Mouse (Mus musculus): ENCODE measurements at regions not wholly inside any gene's neighbourhood (a gene's known extent, or its start where the extent isn't known, plus 50 kb on each side); places are given as distances from the start of the nearest gene placed in this dataset.

DNA sequence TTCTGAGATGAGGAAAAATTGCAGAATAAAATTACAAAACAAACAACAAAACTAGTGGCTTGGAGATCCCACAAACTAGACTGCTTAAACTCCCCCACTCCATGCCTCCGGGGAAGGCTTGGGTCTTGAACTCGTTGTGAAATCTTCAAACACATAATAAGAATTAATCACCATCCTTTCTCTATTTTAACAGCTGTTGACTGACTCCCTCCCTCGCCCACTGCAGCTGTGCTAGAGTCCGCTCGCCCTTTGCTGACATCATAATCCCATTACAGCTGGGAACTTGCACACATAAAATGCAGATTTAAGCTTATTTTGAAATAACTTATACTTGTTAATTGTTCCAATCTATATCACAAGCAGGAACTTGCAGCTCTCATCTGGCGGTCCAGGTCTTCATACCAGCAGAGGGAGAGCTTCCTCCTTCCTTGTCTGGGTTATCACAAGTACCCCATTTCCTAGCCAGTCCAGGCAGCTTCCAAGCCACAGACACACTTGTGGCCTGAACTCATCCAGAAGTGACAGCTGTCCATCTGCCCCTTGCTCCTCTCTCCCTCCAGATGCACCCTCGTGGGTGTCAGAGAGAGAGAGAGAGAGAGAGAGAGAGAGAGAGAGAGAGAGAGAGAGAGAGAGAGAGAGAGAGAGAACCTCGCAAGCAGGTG lies 332.9 kb upstream of the Mki67 start:
- H3K36me3 ChIP-seq (ENCODE audit: control insufficient read depth, insufficient read depth, low read length), result no peaks in the 10 kb centered on the region
- H3K4me3 ChIP-seq (ENCODE audit: insufficient read depth, low read depth, low read length), result no peak overlapping the region
- no peak for DNase-seq (ENCODE audit: extremely low read depth, low read depth, low spot score)
- no peaks in the 10 kb centered on the region for H3K79me2 ChIP-seq (ENCODE audit: control insufficient read depth, insufficient read depth, low read length)
- no peaks in the 10 kb centered on the region for H3K27me3 ChIP-seq (ENCODE audit: control insufficient read depth, insufficient read depth, low read length)
- H3K4me1 ChIP-seq (ENCODE audit: control insufficient read depth, insufficient read depth, low read length), result no peaks in the 10 kb centered on the region
- no peak overlapping the region for H3K9ac ChIP-seq (ENCODE audit: low read depth, low read length)
- no peak for TF ChIP-seq CTCF (IDR thresholded peaks at IDR 0.05; ENCODE audit: low read depth, low read length)
- no peak for TF ChIP-seq POLR2A (IDR thresholded peaks at IDR 0.05; ENCODE audit: extremely low read depth, insufficient read depth, low read length)
- WGBS, result 66% methylated on average over 8 of the region's 8 CpGs
- H3K27ac ChIP-seq (replicated peaks; ENCODE audit: insufficient read depth, low read depth, low read length), result no peak overlapping the region

- WGBS, result 46% methylated on average over 4 of the region's 4 CpGs
- no peak for DNase-seq (ENCODE audit: extremely low read depth, low read depth, low spot score)
- no peaks in the 10 kb centered on the region for H3K36me3 ChIP-seq (ENCODE audit: control insufficient read depth, insufficient read depth, low read length)
- H3K4me3 ChIP-seq (ENCODE audit: insufficient read depth, low read depth, low read length), result no peak overlapping the region
- no peak overlapping the region for H3K27ac ChIP-seq (replicated peaks; ENCODE audit: insufficient read depth, low read depth, low read length)
- H3K27me3 ChIP-seq (ENCODE audit: control insufficient read depth, insufficient read depth, low read length), result no peaks in the 10 kb centered on the region
- no peak overlapping the region for H3K9ac ChIP-seq (ENCODE audit: low read depth, low read length)
- H3K4me1 ChIP-seq (ENCODE audit: control insufficient read depth, insufficient read depth, low read length), result no peaks in the 10 kb centered on the region
- H3K79me2 ChIP-seq (ENCODE audit: control insufficient read depth, insufficient read depth, low read length), result no peaks in the 10 kb centered on the region
- TF ChIP-seq POLR2A (IDR thresholded peaks at IDR 0.05; ENCODE audit: extremely low read depth, insufficient read depth, low read length) (no peak), CTCF (IDR thresholded peaks at IDR 0.05; ENCODE audit: low read depth, low read length) (no peak)
These were observed 333.4 kb upstream of the Mki67 start for GRCm38 (mm10) chr7:136049587-136049930.

DNA sequence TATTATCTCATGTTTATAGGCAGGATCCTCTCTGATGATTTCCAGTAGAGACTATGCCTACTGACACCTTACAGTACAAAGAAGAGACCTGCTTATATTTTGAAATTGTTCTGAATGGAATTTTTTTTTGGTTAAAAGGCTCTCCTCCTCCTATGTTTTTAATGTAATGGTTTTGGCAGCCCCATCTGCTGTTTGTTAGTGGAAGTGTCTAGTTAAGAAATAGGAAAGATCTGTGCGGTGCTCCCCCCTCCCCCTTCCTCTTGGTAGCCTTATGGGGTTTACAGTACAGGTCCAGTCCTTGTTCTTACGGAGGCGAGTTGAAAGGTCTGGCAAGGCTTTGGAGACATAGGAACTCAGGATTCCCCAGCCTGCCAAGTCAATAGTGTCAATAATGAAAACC lies 334.0 kb upstream of the Mki67 start:
- H3K4me1 ChIP-seq (ENCODE audit: control insufficient read depth, insufficient read depth, low read length), result no peaks in the 10 kb centered on the region
- WGBS, result 69% methylated on average over 3 of the region's 3 CpGs
- H3K27ac ChIP-seq (replicated peaks; ENCODE audit: insufficient read depth, low read depth, low read length), result no peak overlapping the region
- TF ChIP-seq POLR2A (IDR thresholded peaks at IDR 0.05; ENCODE audit: extremely low read depth, insufficient read depth, low read length), result no peak
- TF ChIP-seq CTCF (IDR thresholded peaks at IDR 0.05; ENCODE audit: low read depth, low read length), result no peak
- no peak overlapping the region for H3K4me3 ChIP-seq (ENCODE audit: insufficient read depth, low read depth, low read length)
- no peak for DNase-seq (ENCODE audit: extremely low read depth, low read depth, low spot score)
- H3K27me3 ChIP-seq (ENCODE audit: control insufficient read depth, insufficient read depth, low read length), result no peaks in the 10 kb centered on the region
- no peaks in the 10 kb centered on the region for H3K36me3 ChIP-seq (ENCODE audit: control insufficient read depth, insufficient read depth, low read length)
- H3K79me2 ChIP-seq (ENCODE audit: control insufficient read depth, insufficient read depth, low read length), result no peaks in the 10 kb centered on the region
- no peak overlapping the region for H3K9ac ChIP-seq (ENCODE audit: low read depth, low read length)

DNA sequence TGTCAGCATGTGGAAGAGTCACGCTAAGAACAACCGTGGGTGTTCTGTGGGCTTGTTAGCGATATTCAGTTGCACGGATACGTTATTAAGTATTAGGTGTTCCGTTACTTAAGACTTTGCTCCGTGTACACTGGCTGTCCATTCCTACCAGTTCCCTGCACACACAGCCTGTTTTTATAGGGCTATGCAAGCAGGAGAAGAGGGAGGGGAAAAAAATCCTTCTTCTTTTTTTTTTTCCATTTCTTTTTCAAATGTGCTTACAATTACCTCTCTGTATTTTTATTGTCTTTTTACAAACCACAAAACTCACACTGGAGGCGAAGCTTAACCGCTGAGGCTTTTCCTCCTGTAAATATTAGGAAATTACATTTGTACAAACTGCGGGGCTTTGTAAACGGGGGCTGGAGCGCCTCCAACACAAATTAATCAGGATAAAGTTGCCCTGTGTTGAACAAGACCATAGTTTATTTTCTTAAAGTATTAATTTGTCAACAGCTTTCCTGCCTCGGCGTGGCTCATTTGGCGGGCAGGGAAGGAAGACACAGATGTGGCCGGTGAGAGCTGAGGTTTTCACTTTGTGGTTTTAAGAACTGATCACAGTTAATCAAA lies 340.8 kb upstream of the Mki67 start:
- DNase-seq (ENCODE audit: extremely low read depth, low read depth, low spot score), result no peak
- Histone ChIP-seq H3K27ac (replicated peaks; ENCODE audit: insufficient read depth, low read depth, low read length) (no peak overlapping the region), H3K79me2 (ENCODE audit: control insufficient read depth, insufficient read depth, low read length) (no peaks in the 10 kb centered on the region), H3K9ac (ENCODE audit: low read depth, low read length) (no peak overlapping the region), H3K36me3 (ENCODE audit: control insufficient read depth, insufficient read depth, low read length) (no peaks in the 10 kb centered on the region), H3K4me1 (ENCODE audit: control insufficient read depth, insufficient read depth, low read length) (no peaks in the 10 kb centered on the region), H3K4me3 (ENCODE audit: insufficient read depth, low read depth, low read length) (no peak overlapping the region), H3K27me3 (ENCODE audit: control insufficient read depth, insufficient read depth, low read length) (0 out of 2 replicates have a peak, but pooled peaks cover 2% of the 10 kb centered on the region)
- no peak for TF ChIP-seq CTCF (IDR thresholded peaks at IDR 0.05; ENCODE audit: low read depth, low read length)
- TF ChIP-seq POLR2A (IDR thresholded peaks at IDR 0.05; ENCODE audit: extremely low read depth, insufficient read depth, low read length), result no peak
- 64% methylated on average over 16 of the region's 16 CpGs for WGBS

DNA sequence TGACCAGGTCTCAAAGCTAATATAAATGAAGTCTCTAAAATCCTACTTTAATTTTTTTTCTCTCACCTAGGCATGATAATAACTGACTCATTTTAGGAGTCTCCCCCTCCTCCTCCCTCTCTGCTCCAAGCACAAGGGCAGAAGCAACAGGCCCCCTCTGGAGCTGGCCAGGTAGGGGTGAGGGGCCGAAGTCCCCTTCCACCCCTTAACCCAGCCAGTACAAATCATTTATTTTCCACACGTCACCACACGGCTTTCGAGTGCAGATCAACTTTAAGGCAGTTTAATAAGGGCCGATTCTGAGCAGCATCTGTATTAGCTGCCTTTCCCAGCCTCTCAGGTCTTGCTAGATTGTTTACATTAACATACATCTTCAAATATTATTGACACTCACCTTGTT lies 342.2 kb upstream of the Mki67 start:
- Histone ChIP-seq H3K27ac (replicated peaks; ENCODE audit: insufficient read depth, low read depth, low read length) (no peak overlapping the region), H3K4me1 (ENCODE audit: control insufficient read depth, insufficient read depth, low read length) (no peaks in the 10 kb centered on the region), H3K36me3 (ENCODE audit: control insufficient read depth, insufficient read depth, low read length) (no peaks in the 10 kb centered on the region), H3K4me3 (ENCODE audit: insufficient read depth, low read depth, low read length) (no peak overlapping the region), H3K27me3 (ENCODE audit: control insufficient read depth, insufficient read depth, low read length) (0 out of 2 replicates have a peak, but pooled peaks cover 2% of the 10 kb centered on the region), H3K9ac (ENCODE audit: low read depth, low read length) (no peak overlapping the region), H3K79me2 (ENCODE audit: control insufficient read depth, insufficient read depth, low read length) (no peaks in the 10 kb centered on the region)
- WGBS, result 86% methylated on average over 5 of the region's 5 CpGs
- no peak for DNase-seq (ENCODE audit: extremely low read depth, low read depth, low spot score)
- TF ChIP-seq CTCF (IDR thresholded peaks at IDR 0.05; ENCODE audit: low read depth, low read length), result no peak
- no peak for TF ChIP-seq POLR2A (IDR thresholded peaks at IDR 0.05; ENCODE audit: extremely low read depth, insufficient read depth, low read length)
